Mouse (Mus musculus): ENCODE data around the gene Nr1d2. TPM values are rescaled to one million over a fixed set of nuclear protein-coding genes. Genes with fewer than 3 reads are reported as not detected.
"Not testable (repeated sequence)": the region's sequence is repeated elsewhere in the genome, so short reads cannot be mapped to it uniquely, and the experiment has no call there.

The Nr1d2 gene
- polyA plus RNA-seq, 1 experiment from 2014 or later, result 9.9 TPM

- Histone ChIP-seq H3K36me3 (peaks cover 20% of the 10 kb centered on the region; the same call in 1 of the 2 replicates), H3K4me2 (no peak overlapping the region), H3K9me3 (replicated peaks) (0 out of 2 replicates have a peak, but pooled peaks cover 5% of the 10 kb centered on the region), H3K4me1 (no peaks in the 10 kb centered on the region), H3K27ac (no peak overlapping the region), H3K9ac (no peak overlapping the region), H3K27me3 (no peaks in the 10 kb centered on the region), H3K4me3 (replicated peaks) (no peak overlapping the region)
- 86% methylated on average over 3 of the region's 3 CpGs for WGBS
- ATAC-seq (replicated peaks; ENCODE audit: low FRiP score), result no peak
These were observed 22.3 kb upstream of the Nr1d2 start for GRCm38 (mm10) chr14:18261203-18261602.

- Histone ChIP-seq H3K27ac (no peak overlapping the region), H3K4me1 (peaks cover 4% of the 10 kb centered on the region; the same call in 1 of the 2 replicates), H3K36me3 (no peaks in the 10 kb centered on the region), H3K4me3 (replicated peaks) (no peak overlapping the region), H3K27me3 (no peaks in the 10 kb centered on the region), H3K4me2 (no peak overlapping the region), H3K9me3 (replicated peaks) (no peaks in the 10 kb centered on the region), H3K9ac (no peak overlapping the region)
- ATAC-seq (replicated peaks; ENCODE audit: low FRiP score), result no peak
- WGBS, result 85% methylated on average over 21 of the region's 21 CpGs
These were observed 3.8 kb upstream of the Nr1d2 start for GRCm38 (mm10) chr14:18242638-18243130.

- H3K4me1 ChIP-seq, result peaks cover 9% of the 10 kb centered on the region; the same call in 1 of the 2 replicates
- H3K36me3 ChIP-seq, result no peaks in the 10 kb centered on the region
- H3K27me3 ChIP-seq, result no peaks in the 10 kb centered on the region
- no peak for ATAC-seq (replicated peaks; ENCODE audit: low FRiP score)
- H3K9me3 ChIP-seq (replicated peaks), result no peaks in the 10 kb centered on the region
- no peak overlapping the region for H3K4me2 ChIP-seq
- no peak overlapping the region for H3K4me3 ChIP-seq (replicated peaks)
- WGBS, result 85% methylated on average over 4 of the region's 4 CpGs
- H3K9ac ChIP-seq, result no peak overlapping the region
- H3K27ac ChIP-seq, result no peak overlapping the region
These were observed 2.9 kb upstream of the Nr1d2 start for GRCm38 (mm10) chr14:18241786-18242185.

GRCm38 (mm10) chr14:18240132-18240531 is 1.2 kb upstream of the Nr1d2 start:
- Histone ChIP-seq H3K27ac (no peak overlapping the region), H3K27me3 (no peaks in the 10 kb centered on the region)
- WGBS, result 73% methylated on average over 7 of the region's 7 CpGs

GRCm38 (mm10) chr14:18238131-18238749 is 687 bp downstream of the Nr1d2 start:
- Histone ChIP-seq H3K27ac (peak overlapping the region; percentile 94), H3K9me3 (replicated peaks) (no peaks in the 10 kb centered on the region), H3K36me3 (no peaks in the 10 kb centered on the region), H3K9ac (peak overlapping the region; percentile 61), H3K4me3 (replicated peaks) (peak overlapping the region; percentile 69), H3K4me2 (peak overlapping the region; percentile 76), H3K4me1 (peaks cover 13% of the 10 kb centered on the region; the same call in 1 of the 2 replicates), H3K27me3 (no peaks in the 10 kb centered on the region)
- WGBS, result under 1% methylated on average over 71 of the region's 71 CpGs
- peak; percentile 93 for ATAC-seq (replicated peaks; ENCODE audit: low FRiP score)

More at GRCm38 (mm10) chr14:18240132-18240531, 1.2 kb upstream of the Nr1d2 start:
- Histone ChIP-seq H3K9me3 (replicated peaks) (no peaks in the 10 kb centered on the region), H3K9ac (no peak overlapping the region), H3K4me1 (peaks cover 9% of the 10 kb centered on the region; the same call in 1 of the 2 replicates), H3K4me3 (replicated peaks) (0 out of 2 replicates have a peak overlapping the region, but pooled peaks have one; percentile 69), H3K36me3 (no peaks in the 10 kb centered on the region), H3K4me2 (no peak overlapping the region)
- ATAC-seq (replicated peaks; ENCODE audit: low FRiP score), result no peak

- Histone ChIP-seq H3K9me3 (replicated peaks) (no peaks in the 10 kb centered on the region), H3K27me3 (no peaks in the 10 kb centered on the region), H3K36me3 (no peaks in the 10 kb centered on the region), H3K9ac (peak overlapping the region; percentile 61; the same call in 1 of the 2 replicates), H3K4me3 (replicated peaks) (peak overlapping the region; percentile 69), H3K4me2 (peak overlapping the region; percentile 76), H3K27ac (peak overlapping the region; percentile 94; the same call in 1 of the 2 replicates), H3K4me1 (peaks cover 13% of the 10 kb centered on the region; the same call in 1 of the 2 replicates)
- no peak for ATAC-seq (replicated peaks; ENCODE audit: low FRiP score)
- 62% methylated on average over 4 of the region's 4 CpGs for WGBS
These were observed 1.5 kb downstream of the Nr1d2 start for GRCm38 (mm10) chr14:18237381-18237780.

- H3K9ac ChIP-seq; H3K36me3 ChIP-seq; H3K4me3 ChIP-seq (replicated peaks); ATAC-seq (replicated peaks; ENCODE audit: low FRiP score); H3K27me3 ChIP-seq; H3K27ac ChIP-seq; H3K9me3 ChIP-seq (replicated peaks); H3K4me2 ChIP-seq: not testable (repeated sequence)
- 86% methylated on average over 2 of the region's 2 CpGs for WGBS
- peaks cover 13% of the 10 kb centered on the region; the same call in 1 of the 2 replicates for H3K4me1 ChIP-seq
These were observed 2.3 kb downstream of the Nr1d2 start for GRCm38 (mm10) chr14:18236496-18237235.

- no peaks in the 10 kb centered on the region for H3K27me3 ChIP-seq
- H3K9ac ChIP-seq, result no peak overlapping the region
- peaks cover 10% of the 10 kb centered on the region; the same call in 1 of the 2 replicates for H3K4me1 ChIP-seq
- ATAC-seq (replicated peaks; ENCODE audit: low FRiP score), result no peak
- WGBS, result 49% methylated on average over 5 of the region's 5 CpGs
- no peak overlapping the region for H3K4me3 ChIP-seq (replicated peaks)
- H3K9me3 ChIP-seq (replicated peaks), result no peaks in the 10 kb centered on the region
- no peak overlapping the region for H3K4me2 ChIP-seq
- H3K36me3 ChIP-seq, result no peaks in the 10 kb centered on the region
- peak overlapping the region; percentile 37 for H3K27ac ChIP-seq
These were observed 4.7 kb downstream of the Nr1d2 start for GRCm38 (mm10) chr14:18233981-18234960.

GRCm38 (mm10) chr14:18233076-18233475 is 5.9 kb downstream of the Nr1d2 start:
- 88% methylated on average over 2 of the region's 2 CpGs for WGBS

GRCm38 (mm10) chr14:18231866-18232265 is 7.1 kb downstream of the Nr1d2 start:
- not testable (repeated sequence) for ATAC-seq (replicated peaks; ENCODE audit: low FRiP score)

More at GRCm38 (mm10) chr14:18233076-18233475, 5.9 kb downstream of the Nr1d2 start:
- Histone ChIP-seq H3K9ac (no peak overlapping the region), H3K36me3 (no peaks in the 10 kb centered on the region), H3K4me1 (peaks cover 10% of the 10 kb centered on the region; the same call in 1 of the 2 replicates), H3K4me3 (replicated peaks) (no peak overlapping the region), H3K27ac (no peak overlapping the region), H3K4me2 (no peak overlapping the region), H3K27me3 (no peaks in the 10 kb centered on the region), H3K9me3 (replicated peaks) (no peaks in the 10 kb centered on the region)
- no peak for ATAC-seq (replicated peaks; ENCODE audit: low FRiP score)

GRCm38 (mm10) chr14:18229751-18230150 is 9.2 kb downstream of the Nr1d2 start:
- ATAC-seq (replicated peaks; ENCODE audit: low FRiP score); H3K4me3 ChIP-seq (replicated peaks); H3K9me3 ChIP-seq (replicated peaks); H3K36me3 ChIP-seq; H3K4me2 ChIP-seq; H3K27me3 ChIP-seq; H3K4me1 ChIP-seq; H3K27ac ChIP-seq; H3K9ac ChIP-seq: not testable (repeated sequence)
- 95% methylated on average over 10 of the region's 10 CpGs for WGBS

More at GRCm38 (mm10) chr14:18231866-18232265, 7.1 kb downstream of the Nr1d2 start:
- 89% methylated on average over 8 of the region's 8 CpGs for WGBS
- H3K4me3 ChIP-seq (replicated peaks); H3K27me3 ChIP-seq; H3K27ac ChIP-seq; H3K9me3 ChIP-seq (replicated peaks); H3K9ac ChIP-seq; H3K36me3 ChIP-seq; H3K4me1 ChIP-seq; H3K4me2 ChIP-seq: not testable (repeated sequence)
